Mouse (Mus musculus) thymus, adult 2 months (tissue): ENCODE results near the gene Meioc.

ENCODE experiments used
- CTCF ChIP-seq: fragments of 200-500 bp; IDR thresholded peaks from 2 replicates; pipeline ENCODE4 v1.5.1; 2012; ENCODE audit warnings: mild to moderate bottlenecking, control low read depth, low read length, moderate library complexity, borderline replicate concordance; ENCODE audit not compliant: control insufficient read depth, poor library complexity, insufficient read depth; ENCODE audit errors: extremely low read depth
- POLR2A ChIP-seq: fragments of 200-500 bp; IDR thresholded peaks from 2 replicates; pipeline ENCODE4 v1.6.1; 2012; ENCODE audit warnings: mild to moderate bottlenecking, low read length, control low read depth, moderate library complexity; ENCODE audit not compliant: control insufficient read depth, poor library complexity, insufficient read depth; ENCODE audit errors: extremely low read depth

- no peak for TF ChIP-seq CTCF
- TF ChIP-seq POLR2A, result no peak
These were observed 67.8 kb downstream of the Meioc start for GRCm38 (mm10) chr11:102731366-102731765.
